Mouse (Mus musculus): Measurements from ENCODE around the gene Slc50a1.

The Slc50a1 gene

DNA sequence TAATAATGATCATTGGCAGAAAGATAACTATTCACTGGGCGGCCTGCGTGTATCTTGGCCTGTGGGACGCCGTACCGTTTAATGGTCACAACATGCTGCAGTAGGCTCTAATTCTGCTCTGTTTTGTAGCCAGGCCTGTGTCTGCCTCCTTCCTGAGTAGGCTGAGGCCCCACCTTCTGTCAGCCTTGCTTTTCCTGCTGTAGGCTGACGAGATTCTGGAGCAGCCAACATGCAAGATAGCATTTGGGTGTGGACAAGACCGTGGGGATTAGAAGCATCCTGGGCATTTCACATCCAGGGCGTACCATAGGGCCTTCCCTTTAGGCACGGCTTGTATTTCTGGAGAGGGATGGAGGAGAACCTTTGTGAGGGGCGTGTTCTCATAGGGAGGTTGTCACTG, 8.0 kb downstream of the Slc50a1 start:
- DNase-seq (ENCODE audit: low spot score in 2 of 2), result no peak

DNA sequence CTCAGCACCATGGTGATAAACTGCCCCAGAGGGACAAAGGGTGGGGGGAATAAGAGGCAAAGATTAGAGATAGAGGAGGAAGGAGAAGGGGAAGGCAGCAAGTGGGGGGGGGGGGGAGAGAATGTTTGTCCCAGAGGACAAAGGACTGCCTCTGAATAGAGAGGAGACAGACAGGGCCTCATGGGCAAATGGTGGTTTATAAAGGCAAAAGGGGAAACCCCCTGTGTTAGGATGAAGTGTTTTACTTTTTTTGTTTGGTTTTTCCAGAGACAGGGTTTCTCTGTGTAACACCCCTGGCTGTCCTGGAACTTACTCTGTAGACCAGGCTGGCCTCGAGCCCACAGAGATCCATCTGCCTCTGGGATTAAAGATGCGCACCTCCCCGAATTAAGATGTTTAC, 10.2 kb downstream of the Slc50a1 start:
- no peak for DNase-seq (ENCODE audit: low spot score in 2 of 2)

DNA sequence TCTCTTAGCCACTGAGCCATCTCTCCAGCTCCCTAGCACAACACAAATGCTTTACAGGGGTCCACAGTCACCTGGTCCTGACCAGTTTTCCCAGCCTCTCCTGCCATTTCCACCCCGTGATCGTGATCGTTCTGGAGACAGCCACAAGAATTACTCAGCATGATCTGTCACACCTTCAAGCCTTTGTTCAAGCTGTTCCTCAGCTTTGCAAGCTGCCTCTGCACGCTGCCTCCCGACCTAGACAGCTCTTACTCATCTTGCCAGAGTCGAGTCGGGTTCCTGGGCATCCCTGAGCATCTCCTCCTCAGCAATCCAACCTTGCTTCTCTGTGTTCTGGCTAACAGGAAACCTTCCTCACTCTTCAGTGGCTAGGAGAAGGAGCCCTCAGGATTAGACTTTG, 11.3 kb downstream of the Slc50a1 start, which contains the start of gene Dpm3:
Gene Dpm3, plus strand, starts transcription at position 283 of the 400 bp plus-strand sequence.
- no peak for DNase-seq (ENCODE audit: low spot score in 2 of 2)

DNA sequence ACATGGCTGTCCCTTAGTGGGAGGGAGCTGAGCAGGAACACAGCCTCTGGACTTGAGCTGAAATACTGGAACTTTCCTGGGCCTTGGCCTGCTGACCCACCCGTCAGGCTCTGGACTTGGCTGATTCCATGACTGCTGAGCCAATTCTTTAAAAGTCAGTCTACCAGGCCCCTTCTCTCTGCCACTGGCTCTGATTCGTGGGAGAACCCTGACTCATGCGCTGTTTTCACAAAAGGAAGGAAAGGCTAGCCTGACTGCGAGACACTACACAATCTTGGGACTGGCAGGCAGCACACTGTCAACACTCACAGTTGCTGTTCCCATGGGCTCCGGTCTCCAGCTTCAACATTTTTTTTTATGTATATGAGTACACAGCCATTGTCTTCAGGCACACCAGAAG, 14.2 kb downstream of the Slc50a1 start:
- DNase-seq (ENCODE audit: low spot score in 2 of 2), result no peak

DNA sequence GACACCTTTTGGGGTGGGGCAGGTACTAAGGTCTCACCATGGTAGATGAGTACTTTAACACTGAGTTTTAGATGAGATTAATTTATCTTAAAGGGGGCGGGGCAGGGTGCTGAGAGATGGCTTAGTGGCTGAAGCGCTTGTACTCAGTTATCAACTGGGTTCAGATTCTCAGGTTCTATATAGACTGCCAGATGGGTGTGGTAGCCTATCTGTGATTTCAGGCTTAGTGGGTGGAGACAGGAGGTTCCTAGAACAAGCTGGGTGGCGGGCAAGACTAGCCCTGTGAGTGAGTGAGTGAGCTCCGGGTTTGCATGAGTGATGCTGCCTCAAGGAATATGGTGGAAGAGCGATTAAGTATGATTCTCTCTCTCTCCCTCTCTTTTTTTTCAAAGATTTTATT, 15.4 kb downstream of the Slc50a1 start:
- DNase-seq (ENCODE audit: low spot score in 2 of 2), result no peak

DNA sequence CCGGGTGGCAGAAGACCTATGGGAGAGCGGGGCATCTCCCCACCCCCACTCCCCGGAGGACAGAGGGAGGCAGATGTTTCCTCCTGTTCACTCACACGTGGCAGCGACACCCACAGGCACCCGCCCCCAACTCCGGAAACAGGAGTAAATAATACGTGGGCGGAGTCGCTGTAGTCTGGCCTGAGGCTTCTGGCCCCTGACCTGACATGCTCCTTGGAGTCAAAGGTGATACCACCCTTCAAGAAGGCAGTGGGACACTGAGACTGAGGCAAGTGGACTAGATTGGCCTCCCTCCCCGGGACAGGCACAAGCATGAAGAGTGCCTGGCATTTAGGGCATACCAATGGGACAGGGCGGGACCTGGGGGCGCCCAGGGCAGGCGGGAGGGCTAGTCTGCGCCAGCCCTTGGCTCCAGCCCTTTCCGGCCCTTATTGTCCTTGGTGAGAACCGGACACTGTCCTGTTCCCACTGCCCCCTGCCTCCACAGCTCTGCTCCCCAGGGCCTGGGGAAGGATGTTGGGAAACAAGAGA, 18.9 kb downstream of the Slc50a1 start:
- peak; percentile 72 to 76 for DNase-seq (ENCODE audit: low spot score in 2 of 2)

DNA sequence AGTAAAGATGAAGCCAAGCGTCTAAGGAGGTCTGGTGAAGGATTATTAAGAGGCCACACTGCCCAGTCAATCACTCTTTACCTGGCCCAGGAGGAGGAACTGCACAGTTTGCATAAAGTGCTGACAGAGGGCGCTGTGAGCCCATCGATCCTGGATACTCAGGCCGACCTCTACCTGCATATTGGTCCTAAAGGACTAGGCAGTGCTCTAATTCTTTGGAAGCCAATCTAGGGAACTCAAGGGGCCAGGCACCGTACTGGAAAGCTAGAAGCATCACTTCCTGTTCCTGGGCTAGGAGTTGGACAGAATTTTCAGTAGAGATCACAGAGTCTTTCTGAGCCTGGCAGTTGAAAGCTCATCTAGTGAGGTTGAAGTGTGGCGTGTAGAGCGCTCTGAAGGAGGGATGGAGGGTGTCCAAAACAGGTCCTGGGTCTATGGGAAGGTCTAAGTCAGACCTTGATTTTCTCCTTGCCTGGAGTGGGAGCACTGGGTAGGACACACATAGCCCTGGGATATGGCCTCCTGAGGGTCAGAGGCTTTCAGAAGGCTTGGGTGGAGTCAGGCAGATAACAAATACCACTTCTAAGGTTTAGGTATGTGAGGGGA, 19.8 kb downstream of the Slc50a1 start:
- peak; percentile 61 to 77 for DNase-seq (ENCODE audit: low spot score in 2 of 2)

DNA sequence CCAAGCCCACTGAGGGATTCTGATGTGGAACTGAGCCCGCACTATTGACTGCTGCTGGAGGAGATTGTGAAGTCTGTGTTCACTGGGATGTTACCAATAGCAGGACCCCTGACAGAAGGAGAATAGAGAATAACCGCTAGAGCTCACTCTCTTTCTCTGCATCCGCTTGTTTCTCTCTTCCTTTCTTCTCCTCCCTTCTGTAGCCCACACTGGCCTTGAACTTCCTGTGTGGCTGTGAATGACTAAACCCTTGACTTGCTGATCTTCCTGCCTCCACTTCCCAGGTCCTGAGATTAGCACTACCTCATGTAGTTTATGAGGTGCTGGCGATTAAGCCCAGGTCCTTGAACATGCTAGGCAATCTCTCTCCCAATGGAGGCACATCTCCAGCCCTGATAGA, 22.9 kb downstream of the Slc50a1 start:
- no peak for DNase-seq (ENCODE audit: low spot score in 2 of 2)

DNA sequence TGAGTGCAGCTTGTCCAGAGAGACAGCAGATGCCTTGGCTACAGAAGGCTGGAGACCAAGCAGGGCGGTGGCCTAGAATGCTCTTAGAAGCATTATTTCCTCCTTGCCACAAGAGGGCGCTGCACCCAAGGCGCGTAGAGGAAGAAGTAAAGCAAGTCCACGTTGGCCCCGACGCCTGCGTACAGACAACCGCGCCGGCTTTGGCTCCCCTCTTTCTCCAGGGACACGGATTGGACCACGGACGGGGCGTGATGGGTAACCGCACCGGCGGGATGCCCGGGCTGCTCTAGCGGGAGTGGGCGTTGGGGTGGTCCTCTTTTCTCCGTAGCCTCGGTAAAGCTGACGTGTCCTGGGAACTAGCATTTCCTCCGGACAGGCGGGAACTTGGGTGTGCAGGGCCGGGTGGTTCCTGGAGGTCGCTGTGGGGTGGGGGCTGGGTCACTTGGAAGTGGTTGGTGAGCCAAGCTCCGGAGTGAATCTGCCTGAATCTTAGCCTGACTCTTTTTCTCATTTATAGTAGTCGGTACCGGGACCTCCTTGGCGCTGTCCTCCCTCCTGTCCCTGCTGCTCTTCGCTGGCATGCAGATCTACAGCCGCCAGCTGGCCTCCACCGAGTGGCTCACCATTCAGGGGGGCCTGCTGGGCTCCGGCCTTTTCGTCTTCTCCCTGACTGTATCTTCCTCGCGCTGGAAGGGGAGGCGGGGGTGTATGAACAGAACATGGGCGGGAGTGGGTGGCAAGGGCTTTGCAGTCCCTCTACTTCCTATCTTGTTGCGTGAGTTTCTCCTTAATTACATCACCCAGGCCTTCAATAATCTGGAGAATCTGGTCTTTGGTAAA, 23.9 kb downstream of the Slc50a1 start, which contains the start of gene Trim46:
Gene Trim46, minus strand, starts transcription at position 49 of the 840 bp plus-strand sequence.
- DNase-seq (ENCODE audit: low spot score in 2 of 2), result peak; percentile 80 to 87

DNA sequence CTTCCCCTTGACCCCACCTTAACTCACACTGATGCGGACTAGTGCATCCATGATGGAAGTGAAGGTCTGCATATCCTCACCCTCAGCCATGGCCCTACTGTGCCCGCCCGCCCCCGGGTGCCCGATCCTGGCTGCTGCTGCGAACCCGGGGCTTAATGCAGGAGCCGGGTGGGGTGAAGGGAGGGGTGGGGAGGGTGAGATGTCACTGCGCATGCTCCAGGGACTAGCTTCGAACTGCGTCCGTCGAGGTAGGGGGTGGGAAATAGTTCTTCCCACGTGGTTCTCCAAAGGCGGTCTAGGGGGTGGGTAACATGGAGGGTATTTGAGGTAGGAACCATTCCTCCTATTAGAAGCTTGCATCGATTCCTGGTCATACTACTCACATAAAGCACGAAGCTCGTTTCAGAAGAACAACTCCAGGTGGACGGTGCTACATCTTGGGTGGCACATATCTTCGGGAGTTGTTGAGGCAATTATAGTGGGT, 24.6 kb downstream of the Slc50a1 start, which contains the start of gene Krtcap2:
Gene Krtcap2, plus strand, starts transcription at position 279 of the 484 bp plus-strand sequence.
- DNase-seq (ENCODE audit: low spot score in 2 of 2), result peak in 1 of 2 experiments; percentile 45

DNA sequence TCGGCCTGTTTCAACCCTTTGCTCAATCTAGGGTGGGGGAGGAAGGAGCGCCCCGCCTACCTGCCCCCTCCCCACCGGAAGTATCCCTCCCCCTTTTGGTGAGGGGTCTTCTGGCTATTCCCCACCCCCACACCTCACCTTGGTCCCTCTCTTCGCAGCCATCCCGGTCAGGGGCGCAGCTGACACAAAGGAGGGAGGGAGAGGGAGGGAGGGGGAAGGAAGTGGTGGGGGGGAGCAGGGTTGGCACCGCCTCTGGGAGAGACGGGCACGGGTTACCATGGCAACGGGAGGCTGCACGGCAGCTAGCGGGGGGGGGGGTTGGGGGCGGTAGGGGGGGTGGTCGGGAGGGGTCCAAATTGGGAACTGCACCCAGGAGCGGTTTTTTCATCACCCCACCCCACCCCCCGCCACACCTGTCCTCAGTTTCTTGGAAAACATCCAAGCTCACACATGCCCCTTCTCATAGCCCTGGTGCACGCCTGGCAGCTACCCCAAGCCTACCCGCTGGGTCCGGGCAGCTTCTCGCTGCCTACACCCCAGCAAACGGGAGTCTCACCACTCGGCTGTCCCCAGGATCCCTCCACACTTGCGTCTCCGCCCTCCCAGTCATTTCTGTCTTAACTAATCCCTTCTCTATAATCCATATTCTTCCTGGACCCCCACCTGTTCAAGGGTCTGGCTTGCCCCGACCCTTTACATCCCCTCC, 25.2 kb downstream of the Slc50a1 start:
- no peak for DNase-seq (ENCODE audit: low spot score in 2 of 2)

DNA sequence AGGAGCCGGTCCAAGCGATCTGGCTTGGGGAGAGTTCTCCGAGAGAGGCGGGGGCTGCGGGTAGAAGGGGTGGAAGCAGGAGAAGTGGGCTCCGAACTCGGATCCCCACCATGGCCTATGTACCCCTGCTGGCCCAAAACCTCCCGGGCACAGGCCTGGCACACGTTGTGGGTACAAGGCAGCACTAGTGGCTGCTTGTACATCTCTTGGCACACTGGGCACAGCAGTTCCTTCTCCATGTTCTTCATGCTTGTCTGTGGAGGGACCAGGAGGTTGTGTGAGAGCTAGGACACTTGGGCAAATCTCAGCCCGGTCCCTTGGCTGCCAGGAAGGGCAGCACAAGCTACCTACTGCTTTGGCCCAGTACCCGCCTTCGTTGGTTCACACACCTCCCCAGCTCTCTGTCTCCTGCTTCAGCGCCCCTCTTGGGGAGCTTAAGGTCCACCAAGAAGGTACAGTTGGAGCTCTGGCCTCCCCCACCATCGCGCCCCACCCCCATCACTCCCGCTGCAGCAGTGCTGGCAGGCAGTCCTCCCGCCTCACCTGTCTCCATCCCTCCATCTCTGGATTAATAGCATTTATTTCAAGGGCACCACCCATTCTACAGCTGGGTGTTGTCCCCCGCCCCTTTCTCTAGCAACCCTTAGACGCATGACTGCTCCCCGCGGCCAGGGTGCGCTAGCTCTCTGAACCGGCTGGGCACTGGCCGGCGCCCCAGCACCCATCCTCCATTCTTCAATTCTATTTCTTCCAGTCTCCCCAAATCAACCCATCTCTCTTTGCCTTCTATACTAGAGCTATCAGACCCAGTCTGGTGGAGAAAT, 26.0 kb downstream of the Slc50a1 start:
- peak; percentile 49 to 55 for DNase-seq (ENCODE audit: low spot score in 2 of 2)

DNA sequence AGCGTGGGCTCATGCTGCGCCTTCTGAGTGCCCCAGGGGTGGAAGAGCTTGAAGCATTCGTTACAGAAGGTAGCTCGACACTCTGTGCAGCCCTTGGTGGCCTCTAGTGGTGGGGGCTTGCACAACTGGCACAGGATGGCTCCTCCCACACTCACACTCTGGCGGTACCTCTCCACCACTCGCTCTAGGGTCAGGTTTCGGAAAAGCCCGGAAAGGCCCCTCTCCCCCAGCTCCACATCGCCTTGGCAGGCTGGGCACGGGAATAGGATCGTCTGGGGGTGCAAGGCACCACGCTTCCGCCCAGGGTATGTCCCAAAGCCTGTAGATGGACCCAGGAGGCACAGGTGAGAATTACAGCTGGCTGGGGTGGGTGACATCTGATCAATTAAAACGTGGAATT, 26.8 kb downstream of the Slc50a1 start:
- DNase-seq (ENCODE audit: low spot score in 2 of 2), result peak; percentile 68 to 77

DNA sequence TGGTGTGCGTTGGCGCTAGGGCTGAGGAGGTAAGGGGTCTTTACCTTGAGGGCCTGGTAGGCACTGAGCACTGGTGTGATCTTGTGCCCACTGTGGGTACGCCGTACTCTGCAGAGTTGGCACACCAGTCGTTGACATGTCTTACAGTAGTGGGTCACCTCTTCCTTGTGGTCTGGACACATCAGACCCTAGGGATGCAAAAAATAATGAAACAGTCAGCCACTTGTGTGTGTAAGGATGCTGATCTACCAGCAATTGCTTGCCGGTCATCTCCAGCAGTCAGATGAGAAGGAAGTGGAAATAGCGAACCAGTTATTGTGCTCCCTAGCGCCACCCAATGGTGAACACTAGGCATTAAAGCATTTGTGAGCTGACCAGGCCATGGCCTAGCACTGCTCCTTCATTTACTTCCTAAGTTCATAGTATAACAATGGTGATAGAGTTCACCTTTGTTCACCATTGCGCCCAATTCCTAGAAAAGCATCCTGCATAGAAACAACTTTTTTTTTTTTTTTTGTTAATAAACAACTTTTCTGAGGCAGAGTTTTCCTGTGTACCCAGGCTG, 28.0 kb downstream of the Slc50a1 start:
- peak; percentile 76 to 82 for DNase-seq (ENCODE audit: low spot score in 2 of 2)

DNA sequence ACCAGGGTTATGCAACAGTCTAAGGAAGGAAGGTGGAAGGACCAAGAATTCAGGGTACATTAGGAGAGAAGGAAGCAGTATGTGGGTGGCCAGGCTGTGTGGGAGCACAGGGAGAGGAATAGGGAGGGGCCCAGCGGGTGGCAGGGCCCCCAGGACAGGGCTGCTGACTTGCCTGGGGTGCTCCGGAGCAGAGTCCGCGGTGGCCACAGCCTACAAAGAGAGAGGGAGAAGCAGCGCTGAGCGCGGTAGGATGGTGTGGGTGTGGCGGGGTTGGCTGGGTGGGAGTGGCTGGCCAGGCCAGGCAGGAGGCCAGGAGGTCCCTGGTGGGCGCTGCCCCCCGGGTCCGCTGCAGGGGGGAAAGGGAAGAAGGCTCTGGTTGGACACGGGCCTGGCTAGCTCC, 31.9 kb downstream of the Slc50a1 start:
- no peak for DNase-seq (ENCODE audit: low spot score in 2 of 2)

DNA sequence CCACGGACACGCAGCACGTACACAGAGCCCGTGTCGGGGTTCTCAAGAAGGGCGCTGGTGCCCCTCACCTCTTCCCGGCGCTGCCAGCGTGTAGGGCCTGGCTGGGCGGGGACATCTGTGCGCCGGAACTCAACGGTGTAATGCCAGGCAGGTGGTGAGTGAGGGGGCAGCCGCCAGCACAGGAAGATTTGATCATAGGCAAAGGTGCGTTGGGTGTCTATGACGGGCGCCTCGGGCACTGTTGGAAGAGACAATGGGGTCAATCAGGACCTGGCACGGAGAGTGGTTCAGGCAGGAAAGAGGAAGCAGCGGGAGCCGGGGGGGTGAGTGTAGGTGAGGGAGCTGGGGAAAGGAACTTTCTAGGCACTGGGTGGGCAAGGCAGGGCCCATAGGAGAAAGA, 32.7 kb downstream of the Slc50a1 start:
- DNase-seq (ENCODE audit: low spot score in 2 of 2), result no peak

DNA sequence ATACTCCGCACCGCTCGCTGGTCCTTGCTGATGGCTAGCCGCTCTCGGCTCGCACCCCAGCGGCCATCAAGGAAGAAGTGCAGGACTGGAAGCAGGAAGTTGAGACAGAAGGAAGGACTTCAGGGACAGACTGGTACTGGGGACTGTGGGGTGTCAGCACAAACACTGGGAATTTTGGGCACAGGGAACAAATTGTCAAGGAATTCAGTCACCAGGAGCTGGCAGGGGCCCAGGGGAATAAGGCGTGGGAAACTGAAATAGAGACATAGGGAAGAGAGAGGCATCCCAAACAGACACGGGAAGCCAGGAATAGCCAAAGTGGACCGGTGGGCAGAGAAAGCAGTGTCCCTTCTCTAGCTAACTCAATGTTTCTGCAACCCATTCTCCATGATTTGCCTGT, 33.9 kb downstream of the Slc50a1 start:
- DNase-seq (ENCODE audit: low spot score in 2 of 2), result no peak

DNA sequence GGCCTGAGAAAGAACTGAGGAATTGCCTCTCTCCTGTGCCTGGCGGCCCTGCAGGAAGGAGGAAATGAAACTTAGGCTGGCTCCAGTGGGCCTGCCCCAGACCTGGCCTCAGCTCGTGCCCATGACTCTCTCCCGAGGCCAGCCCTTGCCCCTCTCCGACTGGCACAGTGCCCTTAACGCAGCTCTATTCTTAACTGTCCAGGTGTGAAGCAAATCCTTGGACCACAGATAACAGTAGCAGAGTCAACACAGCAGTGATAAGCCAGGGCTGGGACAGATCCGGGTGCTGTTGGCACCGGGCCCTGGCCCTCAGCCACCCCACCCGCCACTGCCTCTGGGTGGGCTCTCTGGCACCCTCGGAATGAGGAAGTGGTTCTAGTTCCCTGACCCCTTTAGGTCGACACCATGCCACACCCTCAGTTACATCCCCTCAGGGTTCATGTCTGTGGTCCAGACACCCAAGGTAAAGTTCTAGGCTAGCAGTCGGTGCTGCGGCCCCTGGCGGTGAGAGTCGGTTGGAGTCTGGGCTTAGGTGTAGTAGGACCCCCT, 36.7 kb downstream of the Slc50a1 start:
- peak; percentile 46 to 58 for DNase-seq (ENCODE audit: low spot score in 2 of 2)

DNA sequence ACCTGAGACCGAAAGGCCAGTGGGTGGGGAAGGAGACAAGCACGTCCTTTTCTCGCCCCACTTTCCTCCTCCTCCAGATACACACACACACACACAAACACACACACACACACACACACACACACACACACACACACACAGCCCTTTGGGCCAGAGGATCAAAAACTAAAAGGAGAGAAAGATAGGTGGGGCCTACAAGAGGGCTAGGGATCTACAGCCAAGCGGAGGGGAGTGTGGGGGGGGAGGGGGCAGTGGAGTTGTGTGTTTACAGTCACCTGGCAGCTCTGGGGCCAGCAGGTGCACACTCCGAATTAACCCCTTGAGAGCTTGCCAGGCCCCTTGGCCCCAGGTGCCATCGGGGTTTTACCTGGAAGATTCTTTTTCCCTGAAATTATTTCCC, 37.8 kb downstream of the Slc50a1 start:
- DNase-seq (ENCODE audit: low spot score in 2 of 2), result no peak

DNA sequence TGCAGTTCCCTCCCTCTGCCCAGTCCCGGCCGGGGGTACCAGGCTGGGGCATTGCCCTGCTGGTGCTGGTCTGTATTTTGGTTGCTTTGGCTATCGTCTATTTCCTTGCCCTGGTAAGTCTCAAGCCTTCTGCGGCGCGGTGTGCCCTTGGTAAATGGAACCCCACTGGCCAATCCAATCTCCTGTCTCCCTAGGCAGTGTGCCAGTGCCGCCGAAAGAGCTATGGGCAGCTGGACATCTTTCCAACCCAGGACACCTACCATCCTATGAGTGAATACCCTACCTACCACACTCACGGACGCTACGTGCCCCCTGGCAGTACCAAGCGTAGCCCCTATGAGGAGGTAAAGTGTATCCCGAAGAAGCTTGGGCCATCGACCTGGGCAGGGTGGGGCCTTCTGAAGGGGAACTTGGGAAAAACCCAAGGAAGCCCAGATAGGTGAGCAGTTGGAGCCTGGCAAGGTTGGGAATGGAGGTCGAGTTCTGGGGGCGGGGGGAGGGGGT, 38.5 kb downstream of the Slc50a1 start:
- DNase-seq (ENCODE audit: low spot score in 2 of 2), result no peak

Measured in natural killer cell, adult 2 months (primary cell).